Mouse (Mus musculus): ENCODE measurements at regions not wholly inside any gene's neighbourhood (a gene's known extent, or its start where the extent isn't known, plus 50 kb on each side); places are given as distances from the start of the nearest gene placed in this dataset.

- 87% methylated on average over 4 of the region's 4 CpGs for WGBS
Observed at GRCm38 (mm10) chr4:131196147-131196546, 252.0 kb downstream of the Matn1 start.

GRCm38 (mm10) chr4:131203721-131204120, 259.5 kb downstream of the Matn1 start:
- Histone ChIP-seq H3K4me3 (ENCODE audit: low read depth, low read length) (no peak overlapping the region), H3K36me3 (ENCODE audit: control insufficient read depth, insufficient read depth, low read length) (no peaks in the 10 kb centered on the region), H3K27ac (ENCODE audit: low read depth, low read length) (no peak overlapping the region), H3K4me2 (ENCODE audit: low read depth, low read length, severe bottlenecking) (no peak overlapping the region), H3K4me1 (replicated peaks; ENCODE audit: control insufficient read depth, insufficient read depth, low read length) (no peaks in the 10 kb centered on the region), H3K9me3 (ENCODE audit: control insufficient read depth, low read length) (no peaks in the 10 kb centered on the region), H3K9ac (ENCODE audit: low read length) (no peak overlapping the region), H3K27me3 (ENCODE audit: control insufficient read depth, insufficient read depth, low read length) (no peaks in the 10 kb centered on the region)
- ATAC-seq (replicated peaks; ENCODE audit: low FRiP score) (no peak), DNase-seq (ENCODE audit: low spot score) (no peak)
- 88% methylated on average over 12 of the region's 12 CpGs for WGBS

More at GRCm38 (mm10) chr4:131196147-131196546, 252.0 kb downstream of the Matn1 start:
- Histone ChIP-seq H3K9ac (ENCODE audit: low read length) (no peak overlapping the region), H3K9me3 (ENCODE audit: control insufficient read depth, low read length) (no peaks in the 10 kb centered on the region), H3K27me3 (ENCODE audit: control insufficient read depth, insufficient read depth, low read length) (no peaks in the 10 kb centered on the region), H3K36me3 (ENCODE audit: control insufficient read depth, insufficient read depth, low read length) (no peaks in the 10 kb centered on the region), H3K4me3 (ENCODE audit: low read depth, low read length) (no peak overlapping the region), H3K4me1 (replicated peaks; ENCODE audit: control insufficient read depth, insufficient read depth, low read length) (no peaks in the 10 kb centered on the region), H3K27ac (ENCODE audit: low read depth, low read length) (no peak overlapping the region), H3K4me2 (ENCODE audit: low read depth, low read length, severe bottlenecking) (no peak overlapping the region)
- DNase-seq (ENCODE audit: low spot score) (no peak), ATAC-seq (replicated peaks; ENCODE audit: low FRiP score) (no peak)

GRCm38 (mm10) chr4:131204722-131205121, 260.5 kb downstream of the Matn1 start:
- no peaks in the 10 kb centered on the region for H3K27me3 ChIP-seq (ENCODE audit: control insufficient read depth, insufficient read depth, low read length)
- H3K27ac ChIP-seq (ENCODE audit: low read depth, low read length) = no peak overlapping the region
- no peak overlapping the region for H3K4me3 ChIP-seq (ENCODE audit: low read depth, low read length)
- H3K9me3 ChIP-seq (ENCODE audit: control insufficient read depth, low read length) = no peaks in the 10 kb centered on the region
- H3K36me3 ChIP-seq (ENCODE audit: control insufficient read depth, insufficient read depth, low read length) = no peaks in the 10 kb centered on the region
- no peak overlapping the region for H3K4me2 ChIP-seq (ENCODE audit: low read depth, low read length, severe bottlenecking)
- WGBS = 88% methylated on average over 3 of the region's 3 CpGs
- H3K4me1 ChIP-seq (replicated peaks; ENCODE audit: control insufficient read depth, insufficient read depth, low read length) = no peaks in the 10 kb centered on the region
- no peak for ATAC-seq (replicated peaks; ENCODE audit: low FRiP score)
- H3K9ac ChIP-seq (ENCODE audit: low read length) = no peak overlapping the region
- no peak for DNase-seq (ENCODE audit: low spot score)

GRCm38 (mm10) chr4:131205127-131205526, 260.9 kb downstream of the Matn1 start:
- no peak for ATAC-seq (replicated peaks; ENCODE audit: low FRiP score)

GRCm38 (mm10) chr4:131205685-131206084, 261.5 kb downstream of the Matn1 start:
- no peaks in the 10 kb centered on the region for H3K27me3 ChIP-seq (ENCODE audit: control insufficient read depth, insufficient read depth, low read length)
- H3K36me3 ChIP-seq (ENCODE audit: control insufficient read depth, insufficient read depth, low read length) = no peaks in the 10 kb centered on the region
- no peak overlapping the region for H3K9ac ChIP-seq (ENCODE audit: low read length)
- no peaks in the 10 kb centered on the region for H3K9me3 ChIP-seq (ENCODE audit: control insufficient read depth, low read length)
- ATAC-seq (replicated peaks; ENCODE audit: low FRiP score) (no peak), DNase-seq (ENCODE audit: low spot score) (no peak)
- H3K4me3 ChIP-seq (ENCODE audit: low read depth, low read length) = no peak overlapping the region
- no peak overlapping the region for H3K27ac ChIP-seq (ENCODE audit: low read depth, low read length)
- no peak overlapping the region for H3K4me2 ChIP-seq (ENCODE audit: low read depth, low read length, severe bottlenecking)
- H3K4me1 ChIP-seq (replicated peaks; ENCODE audit: control insufficient read depth, insufficient read depth, low read length) = no peaks in the 10 kb centered on the region
- 80% methylated on average over 4 of the region's 4 CpGs for WGBS

More at GRCm38 (mm10) chr4:131205127-131205526, 260.9 kb downstream of the Matn1 start:
- Histone ChIP-seq H3K36me3 (ENCODE audit: control insufficient read depth, insufficient read depth, low read length) (no peaks in the 10 kb centered on the region), H3K4me2 (ENCODE audit: low read depth, low read length, severe bottlenecking) (no peak overlapping the region), H3K9ac (ENCODE audit: low read length) (no peak overlapping the region), H3K4me1 (replicated peaks; ENCODE audit: control insufficient read depth, insufficient read depth, low read length) (no peaks in the 10 kb centered on the region), H3K9me3 (ENCODE audit: control insufficient read depth, low read length) (no peaks in the 10 kb centered on the region), H3K27me3 (ENCODE audit: control insufficient read depth, insufficient read depth, low read length) (no peaks in the 10 kb centered on the region), H3K27ac (ENCODE audit: low read depth, low read length) (no peak overlapping the region), H3K4me3 (ENCODE audit: low read depth, low read length) (no peak overlapping the region)
- 80% methylated on average over 2 of the region's 2 CpGs for whole genome bisulfite sequencing
- DNase-seq (ENCODE audit: low spot score) = no peak

- Histone ChIP-seq H3K9me3 (ENCODE audit: control insufficient read depth, low read length) (peaks cover 4% of the 10 kb centered on the region; the same call in 1 of the 2 replicates), H3K9ac (ENCODE audit: low read length) (no peak overlapping the region), H3K27me3 (ENCODE audit: control insufficient read depth, insufficient read depth, low read length) (no peaks in the 10 kb centered on the region), H3K4me3 (ENCODE audit: low read depth, low read length) (no peak overlapping the region), H3K4me1 (replicated peaks; ENCODE audit: control insufficient read depth, insufficient read depth, low read length) (no peaks in the 10 kb centered on the region), H3K27ac (ENCODE audit: low read depth, low read length) (peak overlapping the region; percentile 42; the same call in 1 of the 2 replicates), H3K36me3 (ENCODE audit: control insufficient read depth, insufficient read depth, low read length) (no peaks in the 10 kb centered on the region), H3K4me2 (ENCODE audit: low read depth, low read length, severe bottlenecking) (no peak overlapping the region)
- DNase-seq (ENCODE audit: low spot score) = no peak
- ATAC-seq (replicated peaks; ENCODE audit: low FRiP score) = no peak
- WGBS = 85% methylated on average over 8 of the region's 8 CpGs
Observed at GRCm38 (mm10) chr4:131206181-131206885, 262.1 kb downstream of the Matn1 start.

GRCm38 (mm10) chr4:131206886-131207200, 262.7 kb downstream of the Matn1 start:
- H3K27me3 ChIP-seq (ENCODE audit: control insufficient read depth, insufficient read depth, low read length) = no peaks in the 10 kb centered on the region
- peak overlapping the region; percentile 42; the same call in 1 of the 2 replicates for H3K27ac ChIP-seq (ENCODE audit: low read depth, low read length)
- ATAC-seq (replicated peaks; ENCODE audit: low FRiP score) (no peak), DNase-seq (ENCODE audit: low spot score) (no peak)
- H3K4me2 ChIP-seq (ENCODE audit: low read depth, low read length, severe bottlenecking) = no peak overlapping the region
- peaks cover 4% of the 10 kb centered on the region; the same call in 1 of the 2 replicates for H3K9me3 ChIP-seq (ENCODE audit: control insufficient read depth, low read length)
- H3K36me3 ChIP-seq (ENCODE audit: control insufficient read depth, insufficient read depth, low read length) = no peaks in the 10 kb centered on the region
- H3K9ac ChIP-seq (ENCODE audit: low read length) = no peak overlapping the region
- H3K4me3 ChIP-seq (ENCODE audit: low read depth, low read length) = no peak overlapping the region
- no peaks in the 10 kb centered on the region for H3K4me1 ChIP-seq (replicated peaks; ENCODE audit: control insufficient read depth, insufficient read depth, low read length)
- WGBS = 60% methylated on average over 4 of the region's 4 CpGs

GRCm38 (mm10) chr4:131207249-131207648, 263.1 kb downstream of the Matn1 start:
- Histone ChIP-seq H3K36me3 (ENCODE audit: control insufficient read depth, insufficient read depth, low read length) (no peaks in the 10 kb centered on the region), H3K4me2 (ENCODE audit: low read depth, low read length, severe bottlenecking) (no peak overlapping the region), H3K9me3 (ENCODE audit: control insufficient read depth, low read length) (peaks cover 4% of the 10 kb centered on the region; the same call in 1 of the 2 replicates), H3K4me1 (replicated peaks; ENCODE audit: control insufficient read depth, insufficient read depth, low read length) (no peaks in the 10 kb centered on the region), H3K4me3 (ENCODE audit: low read depth, low read length) (no peak overlapping the region), H3K27ac (ENCODE audit: low read depth, low read length) (no peak overlapping the region), H3K9ac (ENCODE audit: low read length) (no peak overlapping the region), H3K27me3 (ENCODE audit: control insufficient read depth, insufficient read depth, low read length) (no peaks in the 10 kb centered on the region)
- ATAC-seq (replicated peaks; ENCODE audit: low FRiP score) = no peak
- DNase-seq (ENCODE audit: low spot score) = no peak
- WGBS = 66% methylated on average over 2 of the region's 2 CpGs

GRCm38 (mm10) chr4:131208166-131208565, 264.0 kb downstream of the Matn1 start:
- peaks cover 4% of the 10 kb centered on the region; the same call in 1 of the 2 replicates for H3K9me3 ChIP-seq (ENCODE audit: control insufficient read depth, low read length)
- H3K4me3 ChIP-seq (ENCODE audit: low read depth, low read length) = no peak overlapping the region
- ATAC-seq (replicated peaks; ENCODE audit: low FRiP score) = no peak
- no peaks in the 10 kb centered on the region for H3K4me1 ChIP-seq (replicated peaks; ENCODE audit: control insufficient read depth, insufficient read depth, low read length)
- H3K36me3 ChIP-seq (ENCODE audit: control insufficient read depth, insufficient read depth, low read length) = no peaks in the 10 kb centered on the region
- H3K27ac ChIP-seq (ENCODE audit: low read depth, low read length) = no peak overlapping the region
- H3K4me2 ChIP-seq (ENCODE audit: low read depth, low read length, severe bottlenecking) = no peak overlapping the region
- 81% methylated on average over 9 of the region's 9 CpGs for WGBS
- no peak for DNase-seq (ENCODE audit: low spot score)
- no peaks in the 10 kb centered on the region for H3K27me3 ChIP-seq (ENCODE audit: control insufficient read depth, insufficient read depth, low read length)
- H3K9ac ChIP-seq (ENCODE audit: low read length) = no peak overlapping the region

Measured in forebrain, embryonic 11.5 days (tissue).